In the genomic region with DNA sequence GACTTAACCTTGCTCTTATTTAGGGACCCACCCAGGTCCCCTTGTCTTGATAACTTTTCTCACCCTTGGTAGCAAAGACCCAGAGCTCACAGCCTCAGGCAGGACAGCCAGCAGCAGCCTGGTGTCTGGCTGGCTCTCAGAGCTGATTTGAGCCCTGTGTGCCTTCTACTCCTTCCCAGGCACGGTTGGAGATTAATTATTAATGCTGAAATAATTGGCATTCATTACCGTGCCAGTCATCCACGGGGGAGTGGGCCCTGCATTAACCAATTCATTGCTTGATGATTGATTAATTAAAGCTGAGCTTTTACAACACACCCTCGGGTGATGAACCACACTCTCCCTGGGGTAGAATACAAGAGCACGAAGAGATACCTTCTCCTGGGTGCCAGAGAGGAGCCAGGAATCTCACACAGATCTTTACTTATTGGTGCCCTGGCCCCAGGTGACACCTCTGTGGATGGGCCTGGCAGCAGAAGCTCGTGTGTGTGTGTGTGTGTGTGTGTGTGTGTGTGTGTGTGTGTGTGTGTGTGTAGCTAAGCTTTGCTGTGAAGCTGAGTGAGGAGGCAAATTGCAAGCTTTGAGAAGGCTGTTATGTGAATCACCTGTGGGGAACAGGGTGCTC, we compare ENCODE assay signal across 18 mouse cellular contexts. TPM values are rescaled to one million over a fixed set of nuclear protein-coding genes. Genes with fewer than 3 reads are reported as not detected.
A peak's percentile ranks its signal among the peaks of the same experiment; 100 is the strongest.
DNase-seq lines count a peak whose midpoint lies in the region; ATAC-seq lines count a peak whose summit lies in the region.
"Had no signal": no experiment of that assay in that cellular context is flagged by ENCODE, and none has a peak within 500 bp of the region (broad histone marks: within the 10 kb centered on the region; RNA-seq: fewer than 3 reads in every experiment).

No protein-coding gene starts in this region.

- H3K27ac ChIP-seq in forebrain, embryonic 11.5 days (ENCODE audit: low read depth, low read length) = no peak overlapping the region
- no peak overlapping the region for H3K27ac ChIP-seq in forebrain, embryonic 10.5 days
- H3K27ac ChIP-seq in forebrain, embryonic 16.5 days (ENCODE audit: low read length) = no peak overlapping the region
- H3K27ac ChIP-seq in kidney, embryonic 14.5 days (ENCODE audit: low read depth, low read length) = no peak overlapping the region
- H3K27ac ChIP-seq in midbrain, embryonic 14.5 days (replicated peaks; ENCODE audit: low read depth, low read length) = 0 out of 2 replicates have a peak overlapping the region, but pooled peaks have one; percentile 20
- H3K27ac ChIP-seq: liver, embryonic 14.5 days; macrophage had no signal

- H3K4me3 ChIP-seq in forebrain, embryonic 11.5 days (ENCODE audit: low read depth, low read length) = no peak overlapping the region
- no peak overlapping the region for H3K4me3 ChIP-seq in forebrain, embryonic 10.5 days
- H3K4me3 ChIP-seq in forebrain, embryonic 16.5 days (replicated peaks; ENCODE audit: low read length) = no peak overlapping the region
- H3K4me3 ChIP-seq in kidney, embryonic 14.5 days (ENCODE audit: low read length) = no peak overlapping the region
- H3K4me3 ChIP-seq in midbrain, embryonic 14.5 days (replicated peaks; ENCODE audit: low read depth, low read length) = no peak overlapping the region
- H3K4me3 ChIP-seq: erythroblast, embryonic 14.5 days; myocyte had no signal

- no peak for DNase-seq in forebrain, embryonic 11.5 days (ENCODE audit: low spot score)
- DNase-seq in forebrain, embryonic 10.5 days (ENCODE audit: extremely low spot score, low spot score) = no peak
- DNase-seq in midbrain, embryonic 14.5 days = peak; percentile 72
- DNase-seq in frontal cortex, postnatal 36 days (ENCODE audit: low spot score in 2 of 2) = no peak
- no peak for DNase-seq in adrenal gland, postnatal 25 days
- DNase-seq in adrenal gland, adult (ENCODE audit: inconsistent age in 2 of 2, low spot score in 1 of 2) = no peak
- DNase-seq: adrenal gland, postnatal 14 days; cerebellum, adult 11 months; gastrocnemius, postnatal 14 days; thymus, postnatal 14 days had no signal

- no peaks in the 10 kb centered on the region for H3K27me3 ChIP-seq in forebrain, embryonic 11.5 days (ENCODE audit: control insufficient read depth, insufficient read depth, low read length)
- peaks cover 25% of the 10 kb centered on the region for H3K27me3 ChIP-seq in forebrain, embryonic 10.5 days (ENCODE audit: poor library complexity, severe bottlenecking)
- no peaks in the 10 kb centered on the region for H3K27me3 ChIP-seq in forebrain, embryonic 16.5 days (replicated peaks; ENCODE audit: control insufficient read depth, insufficient read depth, low read length)
- no peaks in the 10 kb centered on the region for H3K27me3 ChIP-seq in kidney, embryonic 14.5 days (ENCODE audit: control insufficient read depth, insufficient read depth, low read length)
- H3K27me3 ChIP-seq in midbrain, embryonic 14.5 days (ENCODE audit: control insufficient read depth, insufficient read depth, low read length) = no peaks in the 10 kb centered on the region

- no peak overlapping the region for H3K4me2 ChIP-seq in forebrain, embryonic 11.5 days (ENCODE audit: low read depth, low read length, severe bottlenecking)
- H3K4me2 ChIP-seq in forebrain, embryonic 16.5 days (ENCODE audit: low read length) = no peak overlapping the region
- H3K4me2 ChIP-seq in kidney, embryonic 14.5 days (replicated peaks; ENCODE audit: low read depth, low read length) = no peak overlapping the region
- H3K4me2 ChIP-seq in midbrain, embryonic 14.5 days (ENCODE audit: low read length) = no peak overlapping the region
- H3K4me2 ChIP-seq: heart, embryonic 11.5 days had no signal

- no peak overlapping the region for H3K9ac ChIP-seq in forebrain, embryonic 11.5 days (ENCODE audit: low read length)
- no peak overlapping the region for H3K9ac ChIP-seq in forebrain, embryonic 16.5 days (replicated peaks; ENCODE audit: low read depth, low read length)
- H3K9ac ChIP-seq in kidney, embryonic 14.5 days (ENCODE audit: low read depth, low read length) = no peak overlapping the region
- no peak overlapping the region for H3K9ac ChIP-seq in midbrain, embryonic 14.5 days (replicated peaks; ENCODE audit: low read length)
- H3K9ac ChIP-seq: liver, embryonic 14.5 days had no signal

- ATAC-seq in forebrain, embryonic 11.5 days (replicated peaks; ENCODE audit: low FRiP score) = peak; percentile 49; the same call in 1 of the 2 replicates
- ATAC-seq in forebrain, embryonic 16.5 days = peak; percentile 58
- peak; percentile 59 for ATAC-seq in kidney, embryonic 14.5 days (ENCODE audit: low FRiP score, low TSS enrichment)
- peak; percentile 31; the same call in 1 of the 2 replicates for ATAC-seq in midbrain, embryonic 14.5 days (ENCODE audit: low FRiP score, low TSS enrichment)

- no peaks in the 10 kb centered on the region for H3K36me3 ChIP-seq in forebrain, embryonic 11.5 days (ENCODE audit: control insufficient read depth, insufficient read depth, low read length)
- H3K36me3 ChIP-seq in forebrain, embryonic 10.5 days (replicated peaks) = no peaks in the 10 kb centered on the region
- no peaks in the 10 kb centered on the region for H3K36me3 ChIP-seq in forebrain, embryonic 16.5 days (ENCODE audit: control insufficient read depth, insufficient read depth)
- H3K36me3 ChIP-seq in kidney, embryonic 14.5 days (ENCODE audit: control insufficient read depth, insufficient read depth, low read length) = no peaks in the 10 kb centered on the region
- H3K36me3 ChIP-seq in midbrain, embryonic 14.5 days (ENCODE audit: control insufficient read depth, insufficient read depth, low read length) = no peaks in the 10 kb centered on the region

- WGBS in forebrain, embryonic 11.5 days = 33% methylated on average over 6 of the region's 6 CpGs
- WGBS in forebrain, embryonic 10.5 days = 50% methylated on average over 6 of the region's 6 CpGs
- 10% methylated on average over 6 of the region's 6 CpGs for WGBS in forebrain, embryonic 16.5 days
- WGBS in kidney, embryonic 14.5 days = 35% methylated on average over 6 of the region's 6 CpGs
- WGBS in midbrain, embryonic 14.5 days = 19% methylated on average over 6 of the region's 6 CpGs

- H3K9me3 ChIP-seq in forebrain, embryonic 11.5 days (ENCODE audit: control insufficient read depth, low read length) = no peaks in the 10 kb centered on the region
- no peaks in the 10 kb centered on the region for H3K9me3 ChIP-seq in forebrain, embryonic 10.5 days
- H3K9me3 ChIP-seq in forebrain, embryonic 16.5 days (ENCODE audit: control insufficient read depth, low read length) = no peaks in the 10 kb centered on the region
- H3K9me3 ChIP-seq in kidney, embryonic 14.5 days (ENCODE audit: control insufficient read depth, low read length) = no peaks in the 10 kb centered on the region
- H3K9me3 ChIP-seq in midbrain, embryonic 14.5 days (ENCODE audit: control insufficient read depth, low read length) = no peaks in the 10 kb centered on the region

- H3K4me1 ChIP-seq in forebrain, embryonic 11.5 days (replicated peaks; ENCODE audit: control insufficient read depth, insufficient read depth, low read length) = 0 out of 2 replicates have a peak, but pooled peaks cover 2% of the 10 kb centered on the region
- H3K4me1 ChIP-seq in forebrain, embryonic 10.5 days = peaks cover 20% of the 10 kb centered on the region
- peaks cover 12% of the 10 kb centered on the region for H3K4me1 ChIP-seq in forebrain, embryonic 16.5 days (replicated peaks; ENCODE audit: control insufficient read depth, insufficient read depth, low read length)
- peaks cover 3% of the 10 kb centered on the region; the same call in 1 of the 2 replicates for H3K4me1 ChIP-seq in kidney, embryonic 14.5 days (ENCODE audit: control insufficient read depth, insufficient read depth, low read length)
- 0 out of 2 replicates have a peak, but pooled peaks cover 6% of the 10 kb centered on the region for H3K4me1 ChIP-seq in midbrain, embryonic 14.5 days (ENCODE audit: control insufficient read depth, insufficient read depth, low read length)

RNA-seq across cellular contexts. Expression of a gene that starts 14.2 kb away (rescaled TPM):
- 0.63 and 0.81 TPM in 2 replicates for polyA plus RNA-seq in forebrain, embryonic 11.5 days (2014; fragmentation: Nextera tagmentation; extraction: Ambion mirVana)
- polyA plus RNA-seq in forebrain, embryonic 10.5 days (2016; fragmentation: Nextera tagmentation; extraction: Ambion mirVana) = 0.05 and 0.09 TPM in 2 replicates
- 5.9 and 7.4 TPM in 2 replicates for polyA plus RNA-seq in forebrain, embryonic 16.5 days (2015; fragmentation: Nextera tagmentation; extraction: Ambion mirVana)
- polyA plus RNA-seq in kidney, embryonic 14.5 days (2014; fragmentation: Nextera tagmentation; extraction: Ambion mirVana) = 0.16 TPM in 2 replicates
- polyA plus RNA-seq in midbrain, embryonic 14.5 days (2014; fragmentation: Nextera tagmentation; extraction: Ambion mirVana) = 1.9 and 2.1 TPM in 2 replicates
- 1.7 and 2.0 TPM in 2 replicates for total RNA-seq in adrenal gland, postnatal 25 days (2021)
- total RNA-seq: hematopoietic stem cell, adult 5-6 weeks had no signal
